Mouse (Mus musculus) ES-Bruce4 (cell line): Measurements from ENCODE around the gene Apoc1. TPM values are rescaled to one million over a fixed set of nuclear protein-coding genes. Genes with fewer than 3 reads are reported as not detected.
A peak's percentile ranks its signal among the peaks of the same experiment; 100 is the strongest.

ENCODE experiments used
- H3K27ac ChIP-seq: 2 replicates; pipeline ENCODE4 v1.5.1; 2012; ENCODE audit warnings: low read length, inconsistent platforms; ENCODE audit not compliant: insufficient read depth
- H3K27me3 ChIP-seq: 2 replicates; pipeline ENCODE4 v1.6.1; 2012; ENCODE audit warnings: mild to moderate bottlenecking, low read length, inconsistent platforms; ENCODE audit not compliant: control insufficient read depth, poor library complexity, insufficient read depth, severe bottlenecking
- H3K36me3 ChIP-seq: 2 replicates; pipeline ENCODE4 v1.6.1; 2012; ENCODE audit warnings: inconsistent platforms, mild to moderate bottlenecking, low read length, moderate library complexity; ENCODE audit not compliant: control insufficient read depth, poor library complexity, insufficient read depth, severe bottlenecking
- H3K4me1 ChIP-seq: one replicate; pipeline ENCODE4 v1.8.1; 2011; ENCODE audit warnings: low read length; ENCODE audit not compliant: control insufficient read depth, insufficient read depth
- H3K4me3 ChIP-seq: 2 replicates; pipeline ENCODE4 v1.5.1; 2011; ENCODE audit warnings: low read depth, mild to moderate bottlenecking, low read length
- H3K9ac ChIP-seq: 2 replicates; pipeline ENCODE4 v1.6.1; 2012; ENCODE audit warnings: low read depth, mild to moderate bottlenecking, inconsistent platforms; ENCODE audit not compliant: poor library complexity, severe bottlenecking
- H3K9me3 ChIP-seq: replicated peaks from 2 replicates; pipeline ENCODE4 v1.6.1; 2012; ENCODE audit warnings: mild to moderate bottlenecking, low read length, inconsistent platforms; ENCODE audit not compliant: control insufficient read depth, poor library complexity, insufficient read depth, severe bottlenecking
- CTCF ChIP-seq: IDR thresholded peaks from one replicate; pipeline ENCODE4 v1.8.1; 2011; ENCODE audit warnings: low read depth, low read length
- EP300 ChIP-seq: IDR thresholded peaks from 2 replicates; pipeline ENCODE4 v1.6.1; 2011; ENCODE audit warnings: low read depth, low read length; ENCODE audit not compliant: insufficient read depth
- POLR2A ChIP-seq: IDR thresholded peaks from one replicate; pipeline ENCODE4 v1.8.1; 2011; ENCODE audit warnings: low read length; ENCODE audit not compliant: insufficient read depth
- polyA plus RNA-seq: library from polyadenylated mRNA; stranded (reverse); fragments of >200 nt; gene quantifications from 2 replicates; pipeline ENCODE4 v1.2.4, GENCODE M21; 2011; ENCODE audit warnings: low read depth; ENCODE audit not compliant: missing spikeins, insufficient read depth, insufficient read length

Gene Apoc1
- polyA plus RNA-seq, 1 experiment: 93.2 TPM

- TF ChIP-seq EP300: no peak
- peak; percentile 47 for TF ChIP-seq CTCF
- H3K9ac ChIP-seq: no peak overlapping the region
- H3K36me3 ChIP-seq: peaks cover 3% of the 10 kb centered on the region; the same call in 1 of the 2 replicates
- no peaks in the 10 kb centered on the region for H3K27me3 ChIP-seq
- no peaks in the 10 kb centered on the region for H3K9me3 ChIP-seq
- H3K27ac ChIP-seq: no peak overlapping the region
- H3K4me1 ChIP-seq: no peaks in the 10 kb centered on the region
- no peak overlapping the region for H3K4me3 ChIP-seq
Observed at GRCm38 (mm10) chr7:19666750-19667149, 25.7 kb downstream of the Apoc1 start.

GRCm38 (mm10) chr7:19664955-19665841 is 27.3 kb downstream of the Apoc1 start, which contains the start of gene Clptm1:
Gene Clptm1 (minus strand): TSS chr7:19665033.
- peak within 1 kb of the TSS; percentile 99 for H3K9ac ChIP-seq
- H3K27ac ChIP-seq: peak within 1 kb of the TSS; percentile 95
- peaks cover 6% of the 10 kb centered on the region for H3K36me3 ChIP-seq
- no peaks in the 10 kb centered on the region for H3K4me1 ChIP-seq
- no peaks in the 10 kb centered on the region for H3K9me3 ChIP-seq
- TF ChIP-seq CTCF: peak; percentile 43
- TF ChIP-seq POLR2A: no peak
- TF ChIP-seq EP300: no peak; the same call in 1 of the 2 replicates
- H3K4me3 ChIP-seq: peak within 1 kb of the TSS; percentile 99
- no peaks in the 10 kb centered on the region for H3K27me3 ChIP-seq

DNA sequence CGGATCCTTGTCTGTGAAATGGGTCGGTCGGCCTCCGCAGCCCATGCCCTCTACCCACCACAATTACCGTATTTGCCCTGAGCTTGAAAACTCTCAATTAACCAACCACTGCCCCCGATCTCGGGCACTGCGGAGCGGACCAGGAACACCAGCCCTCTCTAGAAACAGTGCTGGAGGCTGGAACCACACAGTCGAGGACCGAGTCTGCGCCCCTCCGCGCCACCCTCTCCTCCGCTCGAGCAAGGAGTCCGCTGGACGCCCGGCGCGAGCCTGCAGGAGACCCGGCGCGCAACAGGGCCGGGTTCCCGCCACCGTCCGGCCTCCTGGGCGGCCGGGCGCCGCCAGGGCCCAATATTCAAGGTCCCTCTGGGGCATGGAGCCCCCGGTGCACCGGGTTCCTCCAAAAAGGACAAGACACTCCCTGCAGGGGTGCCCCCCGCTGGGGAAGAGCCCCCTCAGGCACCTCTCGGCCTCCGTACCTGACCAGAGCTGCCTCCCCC is 28.0 kb downstream of the Apoc1 start:
- H3K4me1 ChIP-seq: no peaks in the 10 kb centered on the region
- TF ChIP-seq POLR2A (no peak), CTCF (no peak), EP300 (no peak)
- H3K9me3 ChIP-seq: no peaks in the 10 kb centered on the region
- H3K36me3 ChIP-seq: peaks cover 9% of the 10 kb centered on the region
- H3K9ac ChIP-seq: peak overlapping the region; percentile 99
- no peaks in the 10 kb centered on the region for H3K27me3 ChIP-seq
- peak overlapping the region; percentile 99 for H3K4me3 ChIP-seq
- no peak overlapping the region for H3K27ac ChIP-seq

- peaks cover 9% of the 10 kb centered on the region for H3K36me3 ChIP-seq
- no peak overlapping the region for H3K27ac ChIP-seq
- TF ChIP-seq EP300 (no peak), POLR2A (no peak), CTCF (no peak)
Observed at GRCm38 (mm10) chr7:19663940-19664339, 28.5 kb downstream of the Apoc1 start.

DNA sequence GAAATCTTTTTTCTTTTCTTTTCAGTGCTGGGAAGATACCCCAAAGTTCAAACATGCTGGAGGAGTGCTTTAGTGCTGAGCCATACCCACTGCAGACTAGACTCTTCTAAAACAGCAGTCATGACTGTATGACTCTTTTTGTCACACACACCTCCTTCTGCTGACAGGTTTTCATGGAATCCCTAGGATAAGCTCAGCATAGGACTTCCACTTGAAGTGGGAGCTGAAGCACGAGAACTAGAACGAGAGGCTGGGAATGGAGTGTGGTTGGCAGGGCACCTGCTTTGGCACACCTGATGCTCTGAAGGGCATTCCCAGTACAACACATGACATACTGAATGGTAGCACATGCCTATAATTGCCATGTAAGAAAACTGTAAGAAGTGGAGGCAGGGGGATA is 39.8 kb downstream of the Apoc1 start:
- Histone ChIP-seq H3K4me1 (no peaks in the 10 kb centered on the region), H3K9me3 (no peaks in the 10 kb centered on the region)

More at GRCm38 (mm10) chr7:19663940-19664339, 28.5 kb downstream of the Apoc1 start:
- Histone ChIP-seq H3K9ac (peak overlapping the region; percentile 99), H3K4me3 (peak overlapping the region; percentile 99), H3K4me1 (no peaks in the 10 kb centered on the region), H3K9me3 (no peaks in the 10 kb centered on the region), H3K27me3 (no peaks in the 10 kb centered on the region)

More for the DNA sequence above, 39.8 kb downstream of the Apoc1 start:
- H3K27me3 ChIP-seq: no peaks in the 10 kb centered on the region
- H3K4me3 ChIP-seq: no peak overlapping the region
- H3K9ac ChIP-seq: no peak overlapping the region
- no peak overlapping the region for H3K27ac ChIP-seq
- no peak for TF ChIP-seq EP300
- no peak for TF ChIP-seq CTCF
- no peak for TF ChIP-seq POLR2A
- peaks cover 8% of the 10 kb centered on the region for H3K36me3 ChIP-seq
